Mouse (Mus musculus): ENCODE data around the gene Drd3. TPM values are rescaled to one million over a fixed set of nuclear protein-coding genes. Genes with fewer than 3 reads are reported as not detected.

The Drd3 gene
- total RNA-seq (2021) = not detected
- long read RNA-seq, experiment 1 = 0 reads
- long read RNA-seq, experiment 2 = 0 reads

DNA sequence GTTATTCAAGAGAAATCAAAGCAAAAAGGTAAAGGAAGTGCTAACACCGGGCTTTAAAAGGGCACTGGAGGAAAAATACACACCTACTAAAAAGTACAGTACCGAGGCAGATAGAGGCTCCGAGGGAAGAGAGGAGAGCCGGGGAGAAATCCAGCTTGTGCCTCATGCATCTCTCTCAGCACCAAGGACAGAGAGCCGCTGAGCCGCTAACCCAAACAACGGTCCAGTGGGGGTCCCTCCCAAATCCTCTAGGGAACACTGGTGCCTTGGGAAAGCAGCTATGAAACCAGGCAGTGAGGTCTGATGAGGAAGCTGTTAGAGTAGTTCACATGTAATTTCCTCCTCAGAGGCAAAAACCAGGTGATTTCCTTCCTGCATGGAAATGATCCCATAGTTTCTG lies at the start of gene Drd3:
Gene Drd3, plus strand, starts transcription at position 276 of the 400 bp plus-strand sequence.
- DNase-seq = no peak
- intact Hi-C loops (cut with DNase I; ENCODE audit: low total_unique reads) = no loop called here

DNA sequence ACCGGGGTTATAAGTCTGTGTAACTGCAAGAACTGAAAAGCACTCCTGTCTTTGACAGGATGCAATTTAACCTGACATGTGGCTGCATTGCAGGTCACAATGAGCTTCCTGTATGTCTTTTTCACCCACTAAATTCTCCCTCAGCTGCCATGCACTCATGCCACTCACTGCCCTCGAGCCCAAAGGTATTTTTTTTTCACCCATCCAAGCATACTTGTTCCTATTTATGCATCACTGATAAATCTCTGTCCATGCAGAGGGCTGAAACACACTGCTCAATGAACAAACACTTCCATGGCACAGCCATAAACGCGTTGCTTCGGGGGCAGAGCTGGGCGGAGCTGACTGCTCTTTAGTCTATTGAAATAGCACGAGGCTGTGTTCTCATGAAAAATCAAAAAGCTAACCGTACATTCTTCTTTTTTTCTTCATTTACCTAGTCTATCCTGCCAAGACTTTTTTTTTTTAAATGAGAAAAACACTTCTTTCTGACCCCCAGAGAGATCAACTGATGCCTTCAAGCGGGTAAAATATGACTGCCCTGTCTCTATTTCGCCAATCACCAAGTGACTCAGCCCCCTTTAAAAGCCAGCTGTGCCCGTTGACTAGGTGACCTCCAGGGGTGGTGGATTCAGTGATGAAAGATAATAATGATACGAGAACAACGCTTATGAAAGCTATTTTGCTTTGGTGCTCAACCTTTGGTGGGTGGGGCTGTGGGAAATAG lies 45.3 kb upstream of the Drd3 start:
- intact Hi-C loops (cut with DNase I; ENCODE audit: low total_unique reads) = no loop called here
- DNase-seq = no peak

DNA sequence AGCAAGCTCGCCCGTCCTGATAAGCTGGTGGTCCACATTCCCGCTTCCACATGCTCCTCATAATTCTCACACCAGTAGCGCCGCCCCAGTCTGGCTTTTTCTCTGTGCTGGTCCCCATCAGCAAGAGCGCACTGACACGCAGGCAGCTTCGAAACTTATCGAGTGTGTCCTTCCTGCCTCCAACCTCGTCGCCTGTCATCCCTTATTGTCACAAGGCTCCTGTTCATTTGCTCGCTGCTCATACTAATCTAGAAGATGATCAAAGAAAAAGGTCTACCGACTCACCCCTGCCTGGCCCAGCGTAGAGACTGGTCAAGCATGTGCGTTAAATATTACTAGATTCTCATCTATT lies 44.8 kb upstream of the Drd3 start:
- intact Hi-C loops (cut with DNase I; ENCODE audit: low total_unique reads) = no loop called here
- DNase-seq = no peak

DNA sequence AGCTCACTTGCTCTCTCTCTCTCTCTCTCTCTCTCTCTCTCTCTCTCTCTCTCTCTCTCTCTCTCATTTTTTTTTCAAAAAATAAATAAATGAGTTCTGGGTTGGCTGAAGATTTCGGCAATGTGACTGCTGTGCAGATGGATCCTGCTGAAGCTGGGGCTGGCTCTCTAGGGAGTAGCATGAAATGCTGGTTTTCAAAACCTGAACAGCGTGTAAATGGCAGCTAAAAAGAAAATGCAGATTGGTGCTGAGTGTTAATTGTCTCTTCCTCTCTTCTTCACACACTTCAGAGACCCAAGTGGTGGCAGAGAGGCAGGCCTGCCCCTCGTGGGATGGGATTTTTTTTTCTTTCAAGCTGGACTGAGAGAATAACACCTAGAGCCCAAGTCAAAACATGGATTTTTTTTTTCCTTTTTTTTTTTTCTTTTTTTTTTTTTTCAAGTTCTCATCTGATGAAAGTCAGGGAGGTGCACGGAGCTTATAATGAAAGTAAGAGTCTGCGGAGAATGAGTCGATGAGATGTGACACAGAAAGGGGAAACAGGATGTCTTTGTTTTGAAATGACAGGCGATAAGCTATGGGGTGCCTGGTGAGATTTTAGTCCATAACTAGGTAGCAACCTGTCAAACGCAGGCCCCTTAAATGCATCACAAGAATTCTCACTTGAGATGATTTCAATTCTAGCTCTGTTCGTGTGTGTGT lies 44.2 kb upstream of the Drd3 start:
- intact Hi-C loops (cut with DNase I; ENCODE audit: low total_unique reads) = no loop called here
- no peak for DNase-seq

DNA sequence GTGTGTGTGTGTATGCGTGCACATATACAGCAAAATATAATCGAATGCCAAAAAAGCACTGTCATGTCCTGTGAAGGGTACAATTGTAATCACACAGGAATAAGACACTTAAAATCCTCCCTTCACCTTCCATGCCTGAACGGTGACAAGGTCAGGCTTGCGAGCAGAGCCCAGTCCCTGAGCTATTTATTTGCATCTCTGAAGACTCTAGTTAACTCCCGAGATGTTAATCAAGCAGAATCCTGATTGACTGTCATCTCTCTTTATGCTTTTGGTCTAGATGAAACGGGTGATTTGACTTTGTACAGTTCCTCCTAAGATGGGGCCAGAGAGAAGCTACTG lies 43.7 kb upstream of the Drd3 start:
- intact Hi-C loops (cut with DNase I; ENCODE audit: low total_unique reads) = no loop called here
- DNase-seq = no peak

DNA sequence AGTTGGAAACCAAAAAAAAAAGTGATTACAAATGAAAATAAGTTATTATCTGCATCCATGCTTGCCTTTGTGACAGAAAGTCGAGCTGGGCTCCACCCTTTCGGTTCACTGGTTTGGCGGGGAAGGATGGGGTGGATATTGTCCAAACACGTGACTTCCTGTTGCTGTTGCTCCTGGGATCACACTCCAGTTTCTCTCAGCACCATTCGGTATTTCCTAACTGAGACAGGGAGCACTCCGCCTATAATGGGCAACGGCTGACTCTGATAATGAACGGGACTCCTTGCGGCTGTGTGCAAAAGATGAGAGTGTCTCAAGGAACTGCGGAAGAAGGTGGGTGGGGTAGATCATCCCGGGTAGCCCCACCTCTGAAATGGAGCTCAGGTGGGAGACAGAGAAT lies 43.2 kb upstream of the Drd3 start:
- DNase-seq = peak; percentile 28
- intact Hi-C loops (cut with DNase I; ENCODE audit: low total_unique reads) = no loop called here

DNA sequence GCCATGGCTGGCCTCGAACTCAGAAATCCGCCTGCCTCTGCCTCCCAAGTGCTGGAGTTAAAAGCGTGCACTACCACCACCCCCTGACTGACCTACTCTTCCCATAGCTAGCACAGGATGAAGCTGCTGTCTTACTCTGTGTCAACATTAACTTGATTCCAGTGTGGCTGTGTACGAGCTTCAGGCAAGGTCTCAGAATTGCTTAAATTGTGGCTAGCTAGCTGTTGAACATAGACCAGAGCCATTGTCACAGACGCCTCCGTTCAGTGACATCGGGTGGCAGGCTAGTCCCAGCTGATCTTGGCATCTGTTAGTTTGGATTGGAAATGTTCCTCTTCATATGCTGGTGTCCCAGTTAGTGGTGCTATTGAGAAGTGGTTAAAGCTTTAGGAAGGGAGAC lies 42.5 kb upstream of the Drd3 start:
- DNase-seq = no peak
- intact Hi-C loops (cut with DNase I; ENCODE audit: low total_unique reads) = no loop called here

DNA sequence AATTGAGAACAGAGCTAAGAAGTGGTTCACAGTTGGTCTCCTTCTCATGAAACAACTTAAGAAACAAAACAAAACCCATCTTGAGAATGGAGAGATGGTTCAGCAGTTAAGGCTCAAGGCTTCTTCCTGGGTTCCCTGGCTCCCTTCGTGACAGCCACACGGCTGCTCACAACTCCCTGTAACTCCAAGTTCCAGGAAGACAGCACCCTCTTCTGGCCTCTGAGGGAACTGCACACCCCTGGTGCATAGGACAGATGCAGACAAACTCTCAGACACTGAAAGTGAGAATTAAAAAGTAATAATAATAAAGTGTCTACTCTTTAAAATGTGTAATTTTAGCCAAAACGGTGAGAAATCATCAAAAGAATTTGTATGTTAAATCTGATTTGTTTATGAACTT lies 29.4 kb upstream of the Drd3 start:
- intact Hi-C loops (cut with DNase I; ENCODE audit: low total_unique reads) = no loop called here
- no peak for DNase-seq

DNA sequence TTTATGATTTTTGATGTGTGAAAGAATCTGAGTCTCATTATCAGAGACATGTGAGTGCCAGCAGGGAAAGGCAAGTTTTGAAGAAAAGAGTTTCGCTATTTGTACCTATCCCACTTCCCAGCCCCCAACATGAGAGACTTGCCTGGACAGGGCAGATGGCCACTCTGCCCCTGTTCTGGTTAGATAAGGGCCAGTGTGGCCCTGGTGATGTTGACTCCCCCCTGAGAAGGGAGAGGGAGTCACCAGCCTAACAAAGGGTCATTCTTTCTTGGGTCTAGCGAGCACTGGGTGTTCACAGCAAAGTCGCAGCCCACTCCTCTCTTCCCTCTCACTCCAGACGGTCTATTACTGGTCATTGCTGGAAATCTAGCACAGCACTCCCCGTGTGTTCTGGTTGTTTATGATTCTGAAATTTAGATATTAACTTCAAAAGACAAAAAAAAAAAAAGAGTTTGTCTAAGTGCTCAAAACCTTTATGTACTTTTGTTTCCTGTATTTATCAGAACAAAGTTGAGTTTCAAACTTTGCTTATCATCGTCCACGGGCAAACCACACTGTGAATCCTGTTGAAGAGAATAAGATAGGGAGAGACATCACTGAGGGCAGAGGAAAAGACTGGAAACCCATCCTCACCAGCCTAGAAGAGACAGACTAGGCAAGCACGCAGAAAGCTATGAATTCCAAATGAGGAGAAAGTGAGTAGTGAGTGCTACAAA lies 24.2 kb upstream of the Drd3 start:
- DNase-seq = no peak
- intact Hi-C loops (cut with DNase I; ENCODE audit: low total_unique reads) = no loop called here

DNA sequence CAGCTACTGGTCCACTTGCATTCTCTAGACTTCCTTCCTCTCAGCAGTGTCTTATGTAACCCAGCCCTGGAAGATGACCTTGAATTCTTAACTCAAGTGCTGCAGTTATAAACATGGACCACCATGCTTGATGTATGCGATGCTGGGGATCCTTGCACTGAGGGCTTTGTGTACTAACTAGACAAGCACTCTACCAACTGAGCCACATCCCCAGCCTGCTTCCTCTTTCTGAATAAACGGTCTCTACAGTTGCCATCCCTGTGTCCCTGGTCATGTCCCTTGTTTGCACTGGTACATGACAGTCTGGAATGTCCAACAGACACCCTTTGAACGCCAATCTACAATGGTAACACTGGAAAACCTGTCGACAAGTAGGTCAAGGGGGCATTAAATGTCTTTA lies 23.5 kb upstream of the Drd3 start:
- intact Hi-C loops (cut with DNase I; ENCODE audit: low total_unique reads) = no loop called here
- DNase-seq = no peak

DNA sequence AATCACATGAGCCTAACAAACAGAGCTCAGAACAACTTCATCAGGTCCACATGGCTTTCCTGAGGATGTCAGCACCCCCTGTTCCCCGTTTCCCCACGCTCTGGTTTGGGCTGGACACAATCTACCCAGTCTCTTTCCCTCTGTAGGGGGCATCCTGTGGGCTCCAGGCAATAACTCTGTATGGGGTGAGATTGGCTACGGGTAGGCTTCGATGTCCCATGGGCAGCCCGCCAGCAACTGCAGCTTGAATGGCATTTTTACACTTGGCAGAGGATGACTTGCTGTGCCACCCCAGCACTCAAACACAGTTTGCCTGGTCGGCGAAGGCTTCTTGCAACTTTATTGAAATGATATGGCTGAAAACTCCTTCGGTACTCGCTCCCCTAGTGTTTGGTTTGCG lies 21.3 kb upstream of the Drd3 start:
- DNase-seq = no peak
- intact Hi-C loops (cut with DNase I; ENCODE audit: low total_unique reads) = no loop called here

DNA sequence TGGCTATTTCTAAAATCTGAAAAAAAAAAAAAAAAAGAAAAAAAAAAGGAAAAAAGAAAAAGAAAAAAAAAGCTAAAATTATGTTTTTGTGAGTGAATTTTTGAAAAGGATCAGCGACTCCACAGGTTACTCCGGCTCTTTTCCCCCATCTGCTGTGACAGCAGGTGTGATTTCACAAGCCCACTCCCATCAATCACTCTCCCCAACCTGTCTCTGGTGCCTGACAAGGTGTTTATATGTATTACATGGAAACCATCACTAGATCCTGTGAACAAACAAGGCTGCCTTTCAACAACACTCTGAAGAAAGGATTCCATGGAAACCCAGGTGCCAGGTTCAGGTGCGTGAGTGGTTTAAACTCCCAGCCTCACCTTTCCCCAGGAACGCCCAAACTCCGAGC lies 20.9 kb upstream of the Drd3 start:
- intact Hi-C loops (cut with DNase I; ENCODE audit: low total_unique reads) = no loop called here
- no peak for DNase-seq

DNA sequence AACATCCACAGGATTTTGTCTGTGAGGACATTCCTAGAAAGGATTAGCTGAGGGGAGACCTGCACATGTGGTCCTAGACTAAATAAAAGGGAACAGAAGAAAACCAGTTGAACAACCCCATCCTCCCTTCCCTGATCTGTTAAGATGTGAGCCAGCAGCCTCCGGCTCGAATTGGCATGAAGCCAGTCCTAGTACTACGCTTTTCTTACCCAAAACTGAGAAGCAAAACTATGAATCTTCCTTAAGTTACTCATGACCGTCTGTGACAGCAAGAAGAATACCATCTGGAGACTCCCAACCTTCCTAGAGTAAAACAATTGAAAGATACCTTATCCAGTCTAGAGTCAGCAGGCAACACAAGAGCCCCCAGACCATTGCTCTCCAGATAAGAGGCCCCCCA lies 15.9 kb upstream of the Drd3 start:
- intact Hi-C loops (cut with DNase I; ENCODE audit: low total_unique reads) = no loop called here

DNA sequence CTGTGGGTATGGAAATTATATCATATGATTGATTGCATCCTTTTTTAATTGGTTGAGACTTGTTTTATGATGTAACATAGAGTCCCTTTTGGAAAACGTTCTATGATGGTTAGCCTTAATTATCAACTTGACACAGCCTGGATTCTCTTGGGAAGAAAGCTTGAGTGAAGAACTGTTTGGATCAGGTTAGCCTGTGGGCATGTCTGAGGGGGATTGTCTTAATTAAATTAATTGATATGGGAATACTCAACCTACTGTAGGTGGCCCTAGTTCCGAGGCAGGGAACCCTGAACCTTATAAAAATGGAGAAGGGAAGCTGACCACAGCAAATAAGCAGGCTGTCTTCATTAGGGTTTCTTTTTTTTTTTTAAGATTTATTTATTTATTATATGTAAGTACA lies 12.9 kb upstream of the Drd3 start:
- intact Hi-C loops (cut with DNase I; ENCODE audit: low total_unique reads) = no loop called here

More for the DNA sequence above, 15.9 kb upstream of the Drd3 start:
- no peak for DNase-seq

DNA sequence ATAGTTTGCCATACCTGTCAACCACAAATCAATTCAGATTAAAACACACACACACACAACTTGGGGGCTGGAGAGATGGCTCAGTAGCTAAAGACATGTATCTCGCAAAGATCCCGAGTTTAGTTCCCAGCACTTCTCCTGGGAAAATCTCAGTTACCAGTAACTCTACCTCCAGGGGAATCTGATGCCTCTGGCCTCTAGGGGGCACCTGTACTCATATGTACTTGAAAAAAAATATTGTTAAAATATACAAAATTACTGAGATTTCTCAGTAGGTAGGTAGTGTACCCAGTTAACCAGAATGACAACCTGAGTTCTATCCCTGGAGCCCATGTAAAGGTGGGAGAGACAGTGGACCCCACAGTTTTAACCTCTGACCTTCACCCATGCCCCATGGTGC lies 5.4 kb upstream of the Drd3 start:
- no peak for DNase-seq
- intact Hi-C loops (cut with DNase I; ENCODE audit: low total_unique reads) = no loop called here

More for the DNA sequence above, 12.9 kb upstream of the Drd3 start:
- no peak for DNase-seq

DNA sequence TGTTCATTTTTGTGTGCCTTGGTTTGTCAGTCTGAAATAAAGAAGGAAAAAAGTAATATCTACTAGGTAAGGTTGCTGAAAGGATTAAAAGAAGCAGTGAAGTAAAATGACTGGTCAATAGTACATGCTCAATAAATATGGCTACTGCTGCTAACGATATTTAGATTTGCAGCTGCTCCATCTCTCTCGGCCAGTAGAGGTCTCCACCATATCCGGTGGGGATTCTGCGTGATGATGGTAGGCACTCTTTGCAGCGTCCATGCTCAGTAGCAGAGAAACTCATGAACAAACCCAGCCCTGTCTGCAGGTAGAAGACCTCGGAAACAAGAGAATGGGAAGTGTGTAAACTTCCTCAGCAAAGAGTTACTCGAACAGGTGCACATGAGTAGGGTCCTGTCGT lies 926 bp upstream of the Drd3 start:
- intact Hi-C loops (cut with DNase I; ENCODE audit: low total_unique reads) = no loop called here
- no peak for DNase-seq

DNA sequence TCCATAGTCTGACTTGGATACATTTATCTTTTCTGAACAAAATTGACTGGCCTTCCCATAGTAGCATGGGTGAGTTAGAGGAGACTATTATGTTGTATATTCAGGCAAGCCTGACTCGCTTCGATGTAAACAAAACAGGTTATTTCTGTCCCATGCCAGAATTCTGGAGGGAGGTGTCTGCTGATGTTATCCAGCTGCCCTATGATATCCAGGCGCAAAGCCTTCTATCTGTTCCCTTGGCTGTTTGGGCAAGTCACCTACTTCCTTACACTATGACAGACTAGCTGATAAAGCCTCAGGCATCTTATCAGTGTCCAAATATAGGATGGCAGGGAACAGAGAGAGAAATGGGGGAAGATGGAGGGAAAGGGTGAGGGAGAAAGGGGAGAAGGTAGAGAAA lies 18.5 kb downstream of the Drd3 start:
- intact Hi-C loops (cut with DNase I; ENCODE audit: low total_unique reads) = no loop called here
- no peak for DNase-seq

DNA sequence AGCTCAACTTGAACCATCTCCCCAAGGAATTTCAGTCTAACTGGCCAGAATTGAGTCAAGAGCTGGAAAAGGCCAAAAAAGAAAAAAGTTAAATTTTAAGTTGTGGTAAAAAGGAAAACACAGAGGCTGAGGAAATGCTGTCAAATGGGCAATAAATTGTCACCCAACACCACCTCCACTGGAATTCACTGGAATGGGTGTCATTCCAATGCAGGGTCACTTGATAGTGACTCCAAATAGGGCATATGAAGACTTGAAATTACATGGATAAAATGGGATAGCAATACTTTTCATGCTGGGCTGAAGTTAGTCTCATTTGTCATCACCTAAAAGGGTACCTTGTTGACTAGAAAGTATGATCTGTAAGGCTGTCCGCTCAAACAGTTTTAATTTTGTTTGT lies 18.9 kb downstream of the Drd3 start:
- no peak for DNase-seq
- intact Hi-C loops (cut with DNase I; ENCODE audit: low total_unique reads) = no loop called here

DNA sequence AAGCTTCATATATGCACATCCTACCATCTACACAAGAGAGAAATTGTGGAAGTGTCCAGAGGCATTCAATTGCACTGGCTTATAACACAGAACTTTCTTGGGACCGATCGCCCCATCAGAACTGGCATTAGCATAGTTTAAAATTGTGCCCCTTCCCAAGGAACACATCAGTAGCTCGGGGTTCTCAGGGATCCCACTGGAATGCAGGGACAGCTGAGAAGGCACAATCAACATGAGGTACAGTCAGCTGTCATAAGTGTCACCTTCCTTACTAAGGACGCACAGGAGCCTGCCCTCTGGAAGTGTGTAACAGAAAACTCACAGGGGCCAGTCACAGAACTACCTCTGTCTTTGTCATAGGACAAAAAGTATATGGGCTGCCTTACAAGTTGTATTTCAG lies 19.7 kb downstream of the Drd3 start:
- intact Hi-C loops (cut with DNase I; ENCODE audit: low total_unique reads) = no loop called here
- DNase-seq = no peak

DNA sequence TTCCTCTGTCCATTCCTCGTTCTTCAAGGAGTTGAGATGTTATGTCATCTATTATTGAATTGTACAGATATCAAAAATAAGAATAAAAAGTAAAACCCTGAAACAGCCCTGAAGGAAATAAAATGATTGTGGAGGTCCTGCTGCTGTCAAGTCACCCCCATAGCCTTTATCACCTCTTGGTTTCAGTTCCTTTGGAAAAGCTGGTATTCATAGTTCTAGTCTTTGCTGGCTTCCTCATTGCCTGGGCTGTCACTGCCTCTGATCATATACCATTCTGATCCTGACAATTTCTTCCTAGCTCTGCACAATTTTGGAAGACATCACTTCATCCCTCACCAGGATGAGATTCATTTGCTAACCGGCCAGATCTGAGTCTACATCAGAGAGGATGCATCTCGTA lies 23.1 kb downstream of the Drd3 start:
- no peak for DNase-seq
- intact Hi-C loops (cut with DNase I; ENCODE audit: low total_unique reads) = no loop called here

DNA sequence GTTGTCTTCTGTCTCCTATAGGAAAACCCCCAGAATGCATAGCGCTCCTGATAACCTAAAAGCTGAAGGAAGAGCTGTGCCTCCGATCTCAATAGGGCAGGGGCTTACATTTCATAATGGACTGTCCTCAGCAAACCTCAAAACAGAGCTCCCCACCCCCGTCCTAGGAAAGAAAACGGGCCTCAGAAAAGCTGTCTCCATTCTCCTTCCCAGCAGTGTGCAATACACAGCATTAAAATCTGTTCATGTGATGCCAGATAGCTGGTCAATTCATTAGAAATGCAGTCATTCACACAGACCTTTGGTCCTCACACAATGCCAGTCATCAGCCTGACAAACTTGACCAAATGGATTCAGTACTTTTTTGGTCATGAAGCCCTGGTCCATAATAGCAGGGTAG lies 45.7 kb downstream of the Drd3 start:
- intact Hi-C loops (cut with DNase I; ENCODE audit: low total_unique reads) = no loop called here
- DNase-seq = no peak
